Mouse (Mus musculus): ENCODE measurements around the gene Prdm10. TPM values are rescaled to one million over a fixed set of nuclear protein-coding genes. Genes with fewer than 3 reads are reported as not detected.

Gene Prdm10
- polyA plus RNA-seq, 1 experiment from 2014 or later = 7.9 TPM

- no peak overlapping the region for H3K4me2 ChIP-seq
- no peak overlapping the region for H3K4me3 ChIP-seq (ENCODE audit: low read depth, low read length)
- H3K36me3 ChIP-seq (ENCODE audit: control insufficient read depth, insufficient read depth, low read length) = no peaks in the 10 kb centered on the region
- no peaks in the 10 kb centered on the region for H3K9me3 ChIP-seq (ENCODE audit: control insufficient read depth, low read length)
- no peaks in the 10 kb centered on the region for H3K4me1 ChIP-seq (ENCODE audit: control insufficient read depth, insufficient read depth, low read length)
- no peak overlapping the region for H3K27ac ChIP-seq (ENCODE audit: low read depth, low read length)
- no peak for DNase-seq (ENCODE audit: low spot score, missing footprints)
- ATAC-seq (ENCODE audit: low FRiP score) = no peak
- no peaks in the 10 kb centered on the region for H3K27me3 ChIP-seq (ENCODE audit: control insufficient read depth, insufficient read depth, low read length)
- H3K9ac ChIP-seq (ENCODE audit: low read length) = no peak overlapping the region
- WGBS = 88% methylated on average over 2 of the region's 2 CpGs
Observed at GRCm38 (mm10) chr9:31295311-31295710, 15.0 kb downstream of the Prdm10 start.

GRCm38 (mm10) chr9:31296293-31296692 lies 16.0 kb downstream of the Prdm10 start:
- Histone ChIP-seq H3K36me3 (ENCODE audit: control insufficient read depth, insufficient read depth, low read length) (no peaks in the 10 kb centered on the region), H3K27me3 (ENCODE audit: control insufficient read depth, insufficient read depth, low read length) (no peaks in the 10 kb centered on the region), H3K4me2 (no peak overlapping the region), H3K9me3 (ENCODE audit: control insufficient read depth, low read length) (no peaks in the 10 kb centered on the region), H3K4me3 (ENCODE audit: low read depth, low read length) (no peak overlapping the region), H3K27ac (ENCODE audit: low read depth, low read length) (no peak overlapping the region), H3K4me1 (ENCODE audit: control insufficient read depth, insufficient read depth, low read length) (no peaks in the 10 kb centered on the region), H3K9ac (ENCODE audit: low read length) (no peak overlapping the region)
- ATAC-seq (ENCODE audit: low FRiP score) = no peak
- DNase-seq (ENCODE audit: low spot score, missing footprints) = no peak
- WGBS = 86% methylated on average over 3 of the region's 3 CpGs

GRCm38 (mm10) chr9:31298751-31299150 lies 18.4 kb downstream of the Prdm10 start:
- Histone ChIP-seq H3K27ac (ENCODE audit: low read depth, low read length) (no peak overlapping the region), H3K36me3 (ENCODE audit: control insufficient read depth, insufficient read depth, low read length) (no peaks in the 10 kb centered on the region), H3K4me3 (ENCODE audit: low read depth, low read length) (no peak overlapping the region), H3K4me1 (ENCODE audit: control insufficient read depth, insufficient read depth, low read length) (no peaks in the 10 kb centered on the region), H3K27me3 (ENCODE audit: control insufficient read depth, insufficient read depth, low read length) (no peaks in the 10 kb centered on the region), H3K9me3 (ENCODE audit: control insufficient read depth, low read length) (no peaks in the 10 kb centered on the region), H3K4me2 (no peak overlapping the region), H3K9ac (ENCODE audit: low read length) (no peak overlapping the region)
- no peak for ATAC-seq (ENCODE audit: low FRiP score)
- no peak for DNase-seq (ENCODE audit: low spot score, missing footprints)
- WGBS = 87% methylated on average over 6 of the region's 6 CpGs

GRCm38 (mm10) chr9:31300525-31300924 lies 20.2 kb downstream of the Prdm10 start:
- WGBS = 89% methylated on average over 5 of the region's 5 CpGs
- DNase-seq (ENCODE audit: low spot score, missing footprints) (no peak), ATAC-seq (ENCODE audit: low FRiP score) (no peak)
- H3K4me3 ChIP-seq (ENCODE audit: low read depth, low read length) = no peak overlapping the region
- H3K4me2 ChIP-seq = no peak overlapping the region
- H3K36me3 ChIP-seq (ENCODE audit: control insufficient read depth, insufficient read depth, low read length) = no peaks in the 10 kb centered on the region
- no peaks in the 10 kb centered on the region for H3K27me3 ChIP-seq (ENCODE audit: control insufficient read depth, insufficient read depth, low read length)
- no peaks in the 10 kb centered on the region for H3K9me3 ChIP-seq (ENCODE audit: control insufficient read depth, low read length)
- H3K9ac ChIP-seq (ENCODE audit: low read length) = no peak overlapping the region
- no peaks in the 10 kb centered on the region for H3K4me1 ChIP-seq (ENCODE audit: control insufficient read depth, insufficient read depth, low read length)
- H3K27ac ChIP-seq (ENCODE audit: low read depth, low read length) = no peak overlapping the region

- no peak for ATAC-seq (ENCODE audit: low FRiP score)
- no peak overlapping the region for H3K4me3 ChIP-seq (ENCODE audit: low read depth, low read length)
- H3K27ac ChIP-seq (ENCODE audit: low read depth, low read length) = no peak overlapping the region
- no peak for DNase-seq (ENCODE audit: low spot score, missing footprints)
- H3K4me1 ChIP-seq (ENCODE audit: control insufficient read depth, insufficient read depth, low read length) = no peaks in the 10 kb centered on the region
- no peaks in the 10 kb centered on the region for H3K36me3 ChIP-seq (ENCODE audit: control insufficient read depth, insufficient read depth, low read length)
- no peaks in the 10 kb centered on the region for H3K9me3 ChIP-seq (ENCODE audit: control insufficient read depth, low read length)
- H3K27me3 ChIP-seq (ENCODE audit: control insufficient read depth, insufficient read depth, low read length) = no peaks in the 10 kb centered on the region
- no peak overlapping the region for H3K9ac ChIP-seq (ENCODE audit: low read length)
- WGBS = 74% methylated on average over 5 of the region's 5 CpGs
- no peak overlapping the region for H3K4me2 ChIP-seq
Observed at GRCm38 (mm10) chr9:31301107-31301506, 20.8 kb downstream of the Prdm10 start.

- DNase-seq (ENCODE audit: low spot score, missing footprints) (no peak), ATAC-seq (ENCODE audit: low FRiP score) (no peak)
- no peaks in the 10 kb centered on the region for H3K36me3 ChIP-seq (ENCODE audit: control insufficient read depth, insufficient read depth, low read length)
Observed at GRCm38 (mm10) chr9:31301526-31302311, 21.4 kb downstream of the Prdm10 start.

GRCm38 (mm10) chr9:31304358-31304757 lies 24.0 kb downstream of the Prdm10 start:
- Histone ChIP-seq H3K9me3 (ENCODE audit: control insufficient read depth, low read length) (no peaks in the 10 kb centered on the region), H3K4me2 (no peak overlapping the region), H3K4me3 (ENCODE audit: low read depth, low read length) (no peak overlapping the region), H3K4me1 (ENCODE audit: control insufficient read depth, insufficient read depth, low read length) (no peaks in the 10 kb centered on the region), H3K36me3 (ENCODE audit: control insufficient read depth, insufficient read depth, low read length) (no peaks in the 10 kb centered on the region), H3K27me3 (ENCODE audit: control insufficient read depth, insufficient read depth, low read length) (no peaks in the 10 kb centered on the region), H3K27ac (ENCODE audit: low read depth, low read length) (no peak overlapping the region), H3K9ac (ENCODE audit: low read length) (no peak overlapping the region)
- DNase-seq (ENCODE audit: low spot score, missing footprints) = no peak
- WGBS = 93% methylated on average over 3 of the region's 3 CpGs
- no peak for ATAC-seq (ENCODE audit: low FRiP score)

More at GRCm38 (mm10) chr9:31301526-31302311, 21.4 kb downstream of the Prdm10 start:
- Histone ChIP-seq H3K9me3 (ENCODE audit: control insufficient read depth, low read length) (no peaks in the 10 kb centered on the region), H3K27me3 (ENCODE audit: control insufficient read depth, insufficient read depth, low read length) (no peaks in the 10 kb centered on the region), H3K4me1 (ENCODE audit: control insufficient read depth, insufficient read depth, low read length) (no peaks in the 10 kb centered on the region), H3K4me2 (no peak overlapping the region), H3K9ac (ENCODE audit: low read length) (no peak overlapping the region), H3K27ac (ENCODE audit: low read depth, low read length) (no peak overlapping the region), H3K4me3 (ENCODE audit: low read depth, low read length) (no peak overlapping the region)
- 79% methylated on average over 5 of the region's 5 CpGs for WGBS

- Histone ChIP-seq H3K4me3 (ENCODE audit: low read depth, low read length) (no peak overlapping the region), H3K27ac (ENCODE audit: low read depth, low read length) (no peak overlapping the region), H3K9me3 (ENCODE audit: control insufficient read depth, low read length) (no peaks in the 10 kb centered on the region), H3K4me2 (no peak overlapping the region), H3K9ac (ENCODE audit: low read length) (no peak overlapping the region), H3K36me3 (ENCODE audit: control insufficient read depth, insufficient read depth, low read length) (no peaks in the 10 kb centered on the region), H3K4me1 (ENCODE audit: control insufficient read depth, insufficient read depth, low read length) (no peaks in the 10 kb centered on the region), H3K27me3 (ENCODE audit: control insufficient read depth, insufficient read depth, low read length) (no peaks in the 10 kb centered on the region)
- DNase-seq (ENCODE audit: low spot score, missing footprints) (no peak), ATAC-seq (ENCODE audit: low FRiP score) (no peak)
- WGBS = 62% methylated on average over 5 of the region's 5 CpGs
Observed at GRCm38 (mm10) chr9:31305117-31305516, 24.8 kb downstream of the Prdm10 start.

- 93% methylated on average over 3 of the region's 3 CpGs for whole genome bisulfite sequencing
- no peaks in the 10 kb centered on the region for H3K9me3 ChIP-seq (ENCODE audit: control insufficient read depth, low read length)
- no peak overlapping the region for H3K4me2 ChIP-seq
- no peak overlapping the region for H3K27ac ChIP-seq (ENCODE audit: low read depth, low read length)
- DNase-seq (ENCODE audit: low spot score, missing footprints) = no peak
- no peak overlapping the region for H3K4me3 ChIP-seq (ENCODE audit: low read depth, low read length)
- H3K27me3 ChIP-seq (ENCODE audit: control insufficient read depth, insufficient read depth, low read length) = no peaks in the 10 kb centered on the region
- ATAC-seq (ENCODE audit: low FRiP score) = no peak
- no peaks in the 10 kb centered on the region for H3K4me1 ChIP-seq (ENCODE audit: control insufficient read depth, insufficient read depth, low read length)
- H3K36me3 ChIP-seq (ENCODE audit: control insufficient read depth, insufficient read depth, low read length) = no peaks in the 10 kb centered on the region
- H3K9ac ChIP-seq (ENCODE audit: low read length) = no peak overlapping the region
Observed at GRCm38 (mm10) chr9:31305807-31306206, 25.5 kb downstream of the Prdm10 start.

All from midbrain, embryonic 11.5 days (tissue).